Mouse (Mus musculus) heart, adult 2 months (tissue): ENCODE results near the gene Lgr5.

ENCODE experiments used
- CTCF ChIP-seq: fragments of 200-600 bp; IDR thresholded peaks from 2 replicates; pipeline ENCODE4 v1.8.1; 2022; ENCODE audit warnings: antibody characterized with exemption, mild to moderate bottlenecking, moderate library complexity
- EP300 ChIP-seq: fragments of 200-500 bp; IDR thresholded peaks from 2 replicates; pipeline ENCODE4 v1.6.1; 2011; ENCODE audit warnings: low read depth, low read length, control low read depth; ENCODE audit not compliant: insufficient read depth
- POLR2A ChIP-seq: fragments of 200-500 bp; IDR thresholded peaks from 2 replicates; pipeline ENCODE4 v1.6.1; 2011; ENCODE audit warnings: mild to moderate bottlenecking, low read depth, low read length, control low read depth; ENCODE audit not compliant: insufficient read depth

- TF ChIP-seq POLR2A = no peak
- no peak for TF ChIP-seq CTCF
- no peak for TF ChIP-seq EP300
Observed at GRCm38 (mm10) chr10:115579076-115579475, 8.5 kb downstream of the Lgr5 start.
